Mouse (Mus musculus) embryonic fibroblast, embryonic 13.5 days (primary cell): ENCODE results near the gene Pdhb.

Source experiments
- CTCF ChIP-seq: IDR thresholded peaks from 2 replicates; pipeline ENCODE4 v1.5.1; 2011; ENCODE audit warnings: mild to moderate bottlenecking, control low read depth, low read length, moderate library complexity, borderline replicate concordance; ENCODE audit not compliant: insufficient read depth
- POLR2A ChIP-seq: IDR thresholded peaks from 2 replicates; pipeline ENCODE4 v1.6.1; 2011; ENCODE audit warnings: low read depth, mild to moderate bottlenecking, control low read depth, low read length, moderate library complexity

DNA sequence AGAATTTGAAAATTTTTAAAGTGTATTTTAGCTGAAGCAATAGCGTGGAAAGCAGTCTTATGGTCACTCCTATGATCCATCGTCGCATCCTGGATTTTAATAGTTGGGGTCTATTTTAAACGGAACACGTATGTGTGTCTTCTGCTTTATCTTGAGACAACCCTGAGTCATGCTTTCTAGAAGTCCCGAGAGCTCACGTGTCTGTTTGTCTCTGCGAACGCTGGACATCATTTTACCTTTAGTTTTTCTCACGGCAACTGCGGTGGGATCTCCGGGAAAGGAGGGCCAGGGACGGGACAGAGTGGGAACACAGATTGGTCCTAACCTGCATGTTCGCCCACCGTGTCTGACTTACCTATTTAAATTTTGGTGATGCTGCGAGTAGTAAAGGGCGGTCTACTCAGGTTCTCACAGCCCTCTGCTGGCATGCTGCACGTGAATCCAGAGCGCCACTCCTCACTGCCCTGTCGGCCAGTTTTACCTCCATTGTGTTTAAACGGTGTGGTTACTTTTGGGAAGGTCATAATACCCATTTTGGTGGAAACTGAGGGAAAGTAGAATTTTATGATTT, 42.5 kb upstream of the Pdhb start:
- TF ChIP-seq CTCF (no peak), POLR2A (no peak)
